ENCODE assay signal across 11 mouse cellular contexts in genomic region chr4:126113243-126113642, GRCm38 (mm10). TPM values are rescaled to one million over a fixed set of nuclear protein-coding genes. Genes with fewer than 3 reads are reported as not detected.
DNase-seq lines count a peak whose midpoint lies in the region; ATAC-seq and TF ChIP-seq lines count a peak whose summit lies in the region.
"Had no signal": no experiment of that assay in that cellular context is flagged by ENCODE, and none has a peak within 500 bp of the region (broad histone marks: within the 10 kb centered on the region; RNA-seq: fewer than 3 reads in every experiment).

No protein-coding gene starts in this region.

- no peak for TF ChIP-seq EP300 in stomach, postnatal 0 days (optimal IDR thresholded peaks at IDR 0.05)

- no peak overlapping the region for H3K4me2 ChIP-seq in hindbrain, postnatal 0 days (ENCODE audit: low read depth, low read length)
- H3K4me2 ChIP-seq in hindbrain, embryonic 14.5 days (replicated peaks), result no peak overlapping the region
- no peak overlapping the region for H3K4me2 ChIP-seq in stomach, embryonic 14.5 days (replicated peaks; ENCODE audit: low read depth, low read length)
- H3K4me2 ChIP-seq in stomach, postnatal 0 days (replicated peaks; ENCODE audit: low read depth), result no peak overlapping the region
- no peak overlapping the region for H3K4me2 ChIP-seq in forebrain, embryonic 16.5 days (ENCODE audit: low read length)
- H3K4me2 ChIP-seq: neural tube, embryonic 15.5 days had no signal

- H3K27ac ChIP-seq in hindbrain, postnatal 0 days, result peak overlapping the region; percentile 20; the same call in 1 of the 2 replicates
- no peak overlapping the region for H3K27ac ChIP-seq in hindbrain, embryonic 14.5 days
- H3K27ac ChIP-seq in stomach, embryonic 14.5 days (ENCODE audit: low read length), result no peak overlapping the region
- H3K27ac ChIP-seq in stomach, postnatal 0 days (replicated peaks), result no peak overlapping the region
- no peak overlapping the region for H3K27ac ChIP-seq in forebrain, embryonic 16.5 days (ENCODE audit: low read length)
- H3K27ac ChIP-seq: embryonic facial prominence, embryonic 10.5 days; liver, embryonic 14.5 days; neural tube, embryonic 15.5 days had no signal

- ATAC-seq in hindbrain, postnatal 0 days, result no peak
- ATAC-seq in hindbrain, embryonic 14.5 days (ENCODE audit: low FRiP score), result no peak
- no peak for ATAC-seq in stomach, embryonic 14.5 days (ENCODE audit: insufficient number of reproducible peaks, insufficient read depth, low FRiP score, low read depth)
- ATAC-seq in stomach, postnatal 0 days (ENCODE audit: low FRiP score, low TSS enrichment), result no peak
- no peak for ATAC-seq in forebrain, embryonic 16.5 days

- no peaks in the 10 kb centered on the region for H3K27me3 ChIP-seq in hindbrain, postnatal 0 days (ENCODE audit: insufficient read depth, low read length)
- no peaks in the 10 kb centered on the region for H3K27me3 ChIP-seq in hindbrain, embryonic 14.5 days (ENCODE audit: control insufficient read depth, insufficient read depth, low read length)
- H3K27me3 ChIP-seq in stomach, embryonic 14.5 days (ENCODE audit: control insufficient read depth, insufficient read depth, low read length), result no peaks in the 10 kb centered on the region
- H3K27me3 ChIP-seq in stomach, postnatal 0 days (ENCODE audit: control insufficient read depth, insufficient read depth, low read length), result no peaks in the 10 kb centered on the region
- H3K27me3 ChIP-seq in forebrain, embryonic 16.5 days (replicated peaks; ENCODE audit: control insufficient read depth, insufficient read depth, low read length), result no peaks in the 10 kb centered on the region
- H3K27me3 ChIP-seq: neural tube, embryonic 15.5 days had no signal

- no peaks in the 10 kb centered on the region for H3K9me3 ChIP-seq in hindbrain, postnatal 0 days (ENCODE audit: low read length)
- H3K9me3 ChIP-seq in hindbrain, embryonic 14.5 days (ENCODE audit: control insufficient read depth, low read length), result no peaks in the 10 kb centered on the region
- H3K9me3 ChIP-seq in stomach, embryonic 14.5 days (ENCODE audit: control insufficient read depth, low read depth, low read length), result no peaks in the 10 kb centered on the region
- H3K9me3 ChIP-seq in stomach, postnatal 0 days (ENCODE audit: control insufficient read depth, low read length), result no peaks in the 10 kb centered on the region
- H3K9me3 ChIP-seq in forebrain, embryonic 16.5 days (ENCODE audit: control insufficient read depth, low read length), result no peaks in the 10 kb centered on the region
- H3K9me3 ChIP-seq: embryonic facial prominence, embryonic 10.5 days; neural tube, embryonic 15.5 days had no signal

- no peaks in the 10 kb centered on the region for H3K36me3 ChIP-seq in hindbrain, postnatal 0 days (ENCODE audit: insufficient read depth, low read length)
- H3K36me3 ChIP-seq in hindbrain, embryonic 14.5 days (replicated peaks; ENCODE audit: control insufficient read depth, insufficient read depth), result no peaks in the 10 kb centered on the region
- H3K36me3 ChIP-seq in stomach, embryonic 14.5 days (ENCODE audit: control insufficient read depth, insufficient read depth, low read length), result no peaks in the 10 kb centered on the region; the same call in 1 of the 2 replicates
- no peaks in the 10 kb centered on the region for H3K36me3 ChIP-seq in stomach, postnatal 0 days (ENCODE audit: control insufficient read depth, insufficient read depth, low read length)
- no peaks in the 10 kb centered on the region for H3K36me3 ChIP-seq in forebrain, embryonic 16.5 days (ENCODE audit: control insufficient read depth, insufficient read depth)
- H3K36me3 ChIP-seq: neural tube, embryonic 15.5 days had no signal

- no peak for TF ChIP-seq CTCF in hindbrain, postnatal 0 days (IDR thresholded peaks at IDR 0.05; ENCODE audit: low read depth)
- no peak for TF ChIP-seq CTCF in stomach, postnatal 0 days (IDR thresholded peaks at IDR 0.05; ENCODE audit: low read depth)

- DNase-seq in hindbrain, postnatal 0 days (ENCODE audit: low spot score), result no peak
- DNase-seq in hindbrain, embryonic 14.5 days (ENCODE audit: low spot score), result no peak
- DNase-seq in stomach, postnatal 0 days (ENCODE audit: low spot score), result no peak
- peak; percentile 70 to 72 for DNase-seq in cerebellum, postnatal 25 days
- DNase-seq in urinary bladder, postnatal 4 days (ENCODE audit: low spot score in 2 of 2), result no peak
- DNase-seq in left cerebral cortex, postnatal 25 days (ENCODE audit: low spot score in 2 of 2), result no peak

- no peak overlapping the region for H3K4me3 ChIP-seq in hindbrain, postnatal 0 days (ENCODE audit: low read length)
- H3K4me3 ChIP-seq in hindbrain, embryonic 14.5 days (replicated peaks; ENCODE audit: low read length), result no peak overlapping the region
- H3K4me3 ChIP-seq in stomach, embryonic 14.5 days (ENCODE audit: low read depth, low read length), result no peak overlapping the region
- no peak overlapping the region for H3K4me3 ChIP-seq in stomach, postnatal 0 days (ENCODE audit: low read depth, low read length)
- no peak overlapping the region for H3K4me3 ChIP-seq in forebrain, embryonic 16.5 days (replicated peaks; ENCODE audit: low read length)
- H3K4me3 ChIP-seq: embryonic facial prominence, embryonic 10.5 days; neural tube, embryonic 15.5 days had no signal

- H3K9ac ChIP-seq in hindbrain, postnatal 0 days (replicated peaks; ENCODE audit: low read length), result no peak overlapping the region
- no peak overlapping the region for H3K9ac ChIP-seq in hindbrain, embryonic 14.5 days
- H3K9ac ChIP-seq in stomach, embryonic 14.5 days (replicated peaks; ENCODE audit: low read depth, low read length), result 0 out of 2 replicates have a peak overlapping the region, but pooled peaks have one; percentile 10
- H3K9ac ChIP-seq in stomach, postnatal 0 days (ENCODE audit: low read length), result no peak overlapping the region
- no peak overlapping the region for H3K9ac ChIP-seq in forebrain, embryonic 16.5 days (replicated peaks; ENCODE audit: low read depth, low read length)
- H3K9ac ChIP-seq: liver, embryonic 14.5 days; neural tube, embryonic 15.5 days had no signal

- intact Hi-C loops in left cerebral cortex, postnatal 25 days (cut with DNase I), result no loop called here

- peaks cover 41% of the 10 kb centered on the region for H3K4me1 ChIP-seq in hindbrain, postnatal 0 days (ENCODE audit: insufficient read depth, low read length)
- H3K4me1 ChIP-seq in hindbrain, embryonic 14.5 days (replicated peaks; ENCODE audit: control insufficient read depth, insufficient read depth, low read length), result peaks cover 40% of the 10 kb centered on the region
- H3K4me1 ChIP-seq in stomach, embryonic 14.5 days (ENCODE audit: control insufficient read depth, insufficient read depth, low read length), result peaks cover 35% of the 10 kb centered on the region
- peaks cover 12% of the 10 kb centered on the region; the same call in 1 of the 2 replicates for H3K4me1 ChIP-seq in stomach, postnatal 0 days (replicated peaks; ENCODE audit: control insufficient read depth, insufficient read depth)
- H3K4me1 ChIP-seq in forebrain, embryonic 16.5 days (replicated peaks; ENCODE audit: control insufficient read depth, insufficient read depth, low read length), result peaks cover 20% of the 10 kb centered on the region

- 37% methylated on average over 4 of the region's 4 CpGs for WGBS in hindbrain, postnatal 0 days
- 65% methylated on average over 4 of the region's 4 CpGs for WGBS in hindbrain, embryonic 14.5 days
- 76% methylated on average over 4 of the region's 4 CpGs for whole genome bisulfite sequencing in stomach, embryonic 14.5 days
- WGBS in stomach, postnatal 0 days, result 60% methylated on average over 4 of the region's 4 CpGs
- 68% methylated on average over 4 of the region's 4 CpGs for WGBS in forebrain, embryonic 16.5 days

RNA-seq across cellular contexts. Expression of gene Stk40, which starts 9.5 kb away (rescaled TPM):
- 19.9 and 23.3 TPM in 2 replicates for total RNA-seq in hindbrain, postnatal 0 days (2014; rRNA removed)
- 17.6 and 19.7 TPM in 2 replicates for polyA plus RNA-seq in hindbrain, postnatal 0 days (2015; fragmentation: Nextera tagmentation; extraction: Ambion mirVana)
- polyA plus RNA-seq in hindbrain, embryonic 14.5 days (2014; fragmentation: Nextera tagmentation; extraction: Ambion mirVana), result 24.2 and 25.2 TPM in 2 replicates
- 20.0 and 23.6 TPM in 2 replicates for polyA plus RNA-seq in stomach, embryonic 14.5 days (2014; fragmentation: Nextera tagmentation; extraction: Ambion mirVana)
- 17.3 and 20.2 TPM in 2 replicates for polyA plus RNA-seq in stomach, postnatal 0 days (2015; fragmentation: Nextera tagmentation; extraction: Ambion mirVana)
- 33.5 and 34.7 TPM in 2 replicates for polyA plus RNA-seq in forebrain, embryonic 16.5 days (2015; fragmentation: Nextera tagmentation; extraction: Ambion mirVana)
- total RNA-seq in left cerebral cortex, postnatal 25 days (2021), result 10 to 100 TPM; 33.9 to 35.6 TPM

RNA-seq across cellular contexts. Expression of gene Lsm10, which starts 16.8 kb away (rescaled TPM):
- 25.1 and 54.7 TPM in 2 replicates for total RNA-seq in hindbrain, postnatal 0 days (2014; rRNA removed)
- 42.8 and 42.9 TPM in 2 replicates for polyA plus RNA-seq in hindbrain, postnatal 0 days (2015; fragmentation: Nextera tagmentation; extraction: Ambion mirVana)
- polyA plus RNA-seq in hindbrain, embryonic 14.5 days (2014; fragmentation: Nextera tagmentation; extraction: Ambion mirVana), result 49.1 and 51.2 TPM in 2 replicates
- 57.5 and 58.4 TPM in 2 replicates for polyA plus RNA-seq in stomach, embryonic 14.5 days (2014; fragmentation: Nextera tagmentation; extraction: Ambion mirVana)
- 41.8 and 46.5 TPM in 2 replicates for polyA plus RNA-seq in stomach, postnatal 0 days (2015; fragmentation: Nextera tagmentation; extraction: Ambion mirVana)
- 60.2 and 60.6 TPM in 2 replicates for polyA plus RNA-seq in forebrain, embryonic 16.5 days (2015; fragmentation: Nextera tagmentation; extraction: Ambion mirVana)
- 10 to 100 TPM; 13.1 to 14.8 TPM for total RNA-seq in left cerebral cortex, postnatal 25 days (2021)

RNA-seq across cellular contexts. Expression of gene Eva1b, which starts 34.3 kb away (rescaled TPM):
- 24.9 and 25.6 TPM in 2 replicates for total RNA-seq in hindbrain, postnatal 0 days (2014; rRNA removed)
- 11.6 and 12.3 TPM in 2 replicates for polyA plus RNA-seq in hindbrain, postnatal 0 days (2015; fragmentation: Nextera tagmentation; extraction: Ambion mirVana)
- 13.5 and 19.2 TPM in 2 replicates for polyA plus RNA-seq in hindbrain, embryonic 14.5 days (2014; fragmentation: Nextera tagmentation; extraction: Ambion mirVana)
- polyA plus RNA-seq in stomach, embryonic 14.5 days (2014; fragmentation: Nextera tagmentation; extraction: Ambion mirVana), result 70.2 and 76.5 TPM in 2 replicates
- polyA plus RNA-seq in stomach, postnatal 0 days (2015; fragmentation: Nextera tagmentation; extraction: Ambion mirVana), result 39.7 and 39.9 TPM in 2 replicates
- polyA plus RNA-seq in forebrain, embryonic 16.5 days (2015; fragmentation: Nextera tagmentation; extraction: Ambion mirVana), result 10.1 and 10.2 TPM in 2 replicates
- total RNA-seq in left cerebral cortex, postnatal 25 days (2021), result 1 to 10 TPM; 4.1 to 4.4 TPM

RNA-seq across cellular contexts. Expression of gene Sh3d21, which starts 50.0 kb away (rescaled TPM):
- total RNA-seq in hindbrain, postnatal 0 days (2014; rRNA removed), result 0.63 and 1.2 TPM in 2 replicates
- 2.2 and 2.6 TPM in 2 replicates for polyA plus RNA-seq in hindbrain, postnatal 0 days (2015; fragmentation: Nextera tagmentation; extraction: Ambion mirVana)
- polyA plus RNA-seq in hindbrain, embryonic 14.5 days (2014; fragmentation: Nextera tagmentation; extraction: Ambion mirVana), result 1.1 TPM in 2 replicates
- 7.4 and 8.7 TPM in 2 replicates for polyA plus RNA-seq in stomach, embryonic 14.5 days (2014; fragmentation: Nextera tagmentation; extraction: Ambion mirVana)
- 8.4 and 12.0 TPM in 2 replicates for polyA plus RNA-seq in stomach, postnatal 0 days (2015; fragmentation: Nextera tagmentation; extraction: Ambion mirVana)
- 0.87 and 1.2 TPM in 2 replicates for polyA plus RNA-seq in forebrain, embryonic 16.5 days (2015; fragmentation: Nextera tagmentation; extraction: Ambion mirVana)
- total RNA-seq in left cerebral cortex, postnatal 25 days (2021), result under 1 TPM; 0.27 to 0.69 TPM

RNA-seq across cellular contexts. Expression of gene Oscp1, which starts 54.9 kb away (rescaled TPM):
- 12.7 and 20.2 TPM in 2 replicates for total RNA-seq in hindbrain, postnatal 0 days (2014; rRNA removed)
- polyA plus RNA-seq in hindbrain, postnatal 0 days (2015; fragmentation: Nextera tagmentation; extraction: Ambion mirVana), result 43.4 and 46.6 TPM in 2 replicates
- polyA plus RNA-seq in hindbrain, embryonic 14.5 days (2014; fragmentation: Nextera tagmentation; extraction: Ambion mirVana), result 39.5 and 40.7 TPM in 2 replicates
- polyA plus RNA-seq in stomach, embryonic 14.5 days (2014; fragmentation: Nextera tagmentation; extraction: Ambion mirVana), result 13.3 and 16.0 TPM in 2 replicates
- polyA plus RNA-seq in stomach, postnatal 0 days (2015; fragmentation: Nextera tagmentation; extraction: Ambion mirVana), result 3.6 and 5.1 TPM in 2 replicates
- polyA plus RNA-seq in forebrain, embryonic 16.5 days (2015; fragmentation: Nextera tagmentation; extraction: Ambion mirVana), result 30.4 and 33.4 TPM in 2 replicates
- total RNA-seq in left cerebral cortex, postnatal 25 days (2021), result 10 to 100 TPM; 45.5 to 55.8 TPM

Comparison
In these comparisons a context has a peak if more than half of its experiments do, and no peak if none do; other contexts are left out.
1. DNase-seq: peak in cerebellum, postnatal 25 days (2 of 2); none in hindbrain, postnatal 0 days (single experiment), hindbrain, embryonic 14.5 days (single experiment), stomach, postnatal 0 days (single experiment), urinary bladder, postnatal 4 days (0 of 2) and left cerebral cortex, postnatal 25 days (0 of 2).